Mouse (Mus musculus) cortical plate, adult 2 months (tissue): ENCODE measurements around the gene Bhlhe41.

Experiments used
- CTCF ChIP-seq: fragments of 200-500 bp; IDR thresholded peaks from 2 replicates; pipeline ENCODE4 v1.5.1; 2011; ENCODE audit warnings: mild to moderate bottlenecking, control low read depth, low read length; ENCODE audit not compliant: insufficient read depth; ENCODE audit errors: extremely low read depth
- POLR2A ChIP-seq: fragments of 200-500 bp; IDR thresholded peaks from 2 replicates; pipeline ENCODE4 v1.6.1; 2011; ENCODE audit warnings: mild to moderate bottlenecking, low read length, control low read depth; ENCODE audit not compliant: insufficient read depth; ENCODE audit errors: extremely low read depth

DNA sequence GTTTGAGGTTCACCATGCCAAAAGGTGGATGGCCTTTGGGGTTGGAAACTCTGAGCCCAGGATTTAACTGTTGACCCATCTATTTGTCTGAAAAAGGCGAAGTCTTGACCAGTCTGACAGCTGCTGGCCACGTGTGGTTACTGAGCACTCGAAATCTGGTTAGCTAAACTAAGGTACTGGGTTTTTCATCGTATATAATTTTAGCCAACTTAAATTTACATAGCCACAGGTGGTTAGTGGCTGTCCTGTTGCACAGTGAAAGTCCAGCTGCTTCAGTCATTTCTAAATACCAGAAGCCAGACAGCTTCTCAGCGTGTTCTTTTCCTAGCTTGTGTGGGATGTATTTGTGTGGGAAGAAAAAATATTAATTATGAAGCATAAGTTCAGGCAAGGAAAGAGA, 15.3 kb upstream of the Bhlhe41 start:
- TF ChIP-seq CTCF (no peak), POLR2A (no peak)
